28 mouse cellular contexts compared by ENCODE assay signal in the genomic region with DNA sequence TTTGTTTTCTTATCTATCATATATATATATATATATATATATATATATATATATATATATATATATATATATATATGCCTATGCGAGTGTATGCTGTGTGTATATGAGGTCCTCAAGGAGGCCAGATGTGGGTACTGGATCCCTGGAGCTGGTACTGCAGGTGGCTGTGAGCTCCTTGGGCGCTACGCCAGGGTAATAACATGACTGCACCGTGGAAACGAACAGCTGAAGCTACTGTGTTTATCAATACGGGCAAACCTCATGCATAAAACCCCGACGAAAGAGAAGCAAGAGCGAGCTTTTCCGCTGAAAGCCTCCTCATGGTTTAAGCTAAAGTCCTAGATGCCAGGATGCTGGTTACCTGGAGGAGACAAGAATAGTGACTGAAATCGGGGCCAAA. TPM values are rescaled to one million over a fixed set of nuclear protein-coding genes. Genes with fewer than 3 reads are reported as not detected.
DNase-seq lines count a peak whose midpoint lies in the region; ATAC-seq and TF ChIP-seq lines count a peak whose summit lies in the region.
"Had no signal": no experiment of that assay in that cellular context is flagged by ENCODE, and none has a peak within 500 bp of the region (broad histone marks: within the 10 kb centered on the region; RNA-seq: fewer than 3 reads in every experiment).

No protein-coding gene starts in this region.

- no peak overlapping the region for H3K4me3 ChIP-seq in midbrain, postnatal 0 days (ENCODE audit: low read depth, low read length)
- H3K4me3 ChIP-seq in midbrain, embryonic 15.5 days: no peak overlapping the region
- H3K4me3 ChIP-seq in hindbrain, embryonic 15.5 days: no peak overlapping the region
- H3K4me3 ChIP-seq: embryonic facial prominence, embryonic 12.5 days; heart, embryonic 12.5 days; limb, embryonic 10.5 days; limb, embryonic 15.5 days; liver, embryonic 13.5 days had no signal

- no peak for ATAC-seq in midbrain, postnatal 0 days (ENCODE audit: low FRiP score)
- no peak; the same call in 1 of the 2 replicates for ATAC-seq in midbrain, embryonic 15.5 days (replicated peaks)
- ATAC-seq in hindbrain, embryonic 15.5 days (ENCODE audit: low FRiP score, low read depth): no peak

- H3K9me3 ChIP-seq in midbrain, postnatal 0 days (ENCODE audit: low read length): no peaks in the 10 kb centered on the region
- no peaks in the 10 kb centered on the region for H3K9me3 ChIP-seq in midbrain, embryonic 15.5 days
- H3K9me3 ChIP-seq in hindbrain, embryonic 15.5 days: no peaks in the 10 kb centered on the region
- H3K9me3 ChIP-seq: embryonic facial prominence, embryonic 12.5 days; limb, embryonic 10.5 days; limb, embryonic 15.5 days; liver, embryonic 13.5 days had no signal

- no peak overlapping the region for H3K9ac ChIP-seq in midbrain, postnatal 0 days (replicated peaks; ENCODE audit: low read length, poor library complexity, severe bottlenecking)
- H3K9ac ChIP-seq in midbrain, embryonic 15.5 days: no peak overlapping the region
- no peak overlapping the region for H3K9ac ChIP-seq in hindbrain, embryonic 15.5 days
- H3K9ac ChIP-seq: embryonic facial prominence, embryonic 12.5 days; heart, embryonic 12.5 days; limb, embryonic 15.5 days; liver, embryonic 13.5 days had no signal

- no peaks in the 10 kb centered on the region for H3K4me1 ChIP-seq in midbrain, postnatal 0 days (ENCODE audit: insufficient read depth, low read length)
- H3K4me1 ChIP-seq in midbrain, embryonic 15.5 days: peaks cover 10% of the 10 kb centered on the region
- peaks cover 10% of the 10 kb centered on the region for H3K4me1 ChIP-seq in hindbrain, embryonic 15.5 days (replicated peaks)
- H3K4me1 ChIP-seq: embryonic facial prominence, embryonic 12.5 days; heart, embryonic 12.5 days; limb, embryonic 10.5 days; limb, embryonic 15.5 days had no signal

- no peak overlapping the region for H3K4me2 ChIP-seq in midbrain, postnatal 0 days (ENCODE audit: low read depth, low read length, poor library complexity, severe bottlenecking)
- no peak overlapping the region for H3K4me2 ChIP-seq in midbrain, embryonic 15.5 days
- 0 out of 2 replicates have a peak overlapping the region, but pooled peaks have one; percentile 33 for H3K4me2 ChIP-seq in hindbrain, embryonic 15.5 days
- H3K4me2 ChIP-seq: heart, embryonic 12.5 days; limb, embryonic 15.5 days; liver, embryonic 13.5 days had no signal

- no peaks in the 10 kb centered on the region for H3K36me3 ChIP-seq in midbrain, postnatal 0 days (ENCODE audit: insufficient read depth, low read length)
- no peaks in the 10 kb centered on the region for H3K36me3 ChIP-seq in midbrain, embryonic 15.5 days (replicated peaks)
- H3K36me3 ChIP-seq in hindbrain, embryonic 15.5 days: no peaks in the 10 kb centered on the region
- H3K36me3 ChIP-seq: embryonic facial prominence, embryonic 12.5 days; heart, embryonic 12.5 days; limb, embryonic 10.5 days; limb, embryonic 15.5 days; liver, embryonic 13.5 days had no signal

- H3K27ac ChIP-seq in midbrain, postnatal 0 days (ENCODE audit: low read depth, low read length): no peak overlapping the region
- H3K27ac ChIP-seq in midbrain, embryonic 15.5 days: no peak overlapping the region
- H3K27ac ChIP-seq in hindbrain, embryonic 15.5 days (replicated peaks): no peak overlapping the region; the same call in 1 of the 2 replicates
- H3K27ac ChIP-seq: embryonic facial prominence, embryonic 12.5 days; limb, embryonic 10.5 days; limb, embryonic 15.5 days; liver, embryonic 13.5 days; macrophage; stomach, postnatal 0 days had no signal

- 62% methylated on average over 11 of the region's 11 CpGs for WGBS in midbrain, postnatal 0 days
- 60% methylated on average over 11 of the region's 11 CpGs for WGBS in midbrain, embryonic 15.5 days
- 55% methylated on average over 11 of the region's 11 CpGs for WGBS in hindbrain, embryonic 15.5 days

- peak; percentile 40 for DNase-seq in heart, adult 11 months
- no peak for DNase-seq in heart, adult 8-10 months (ENCODE audit: low spot score)
- DNase-seq in midbrain, postnatal 0 days (ENCODE audit: low spot score): peak; percentile 27
- no peak for DNase-seq in embryo, embryonic 10.5 days (ENCODE audit: low spot score)
- DNase-seq in right cerebral cortex, adult 18-20 months: no peak
- DNase-seq: adrenal gland, postnatal 25 days; B cell, adult 2 months; cerebellum, adult 8-10 months; cerebellum, postnatal 36 days; gastrocnemius, postnatal 25 days; heart, adult 18-20 months; heart, postnatal 4 days; kidney, adult 2 months; kidney, postnatal 4 days; liver, embryonic 13.5 days; lung, adult 18-20 months; lung, postnatal 10 days; right cerebral cortex, postnatal 4 days; thymus, adult 18-20 months; thymus, postnatal 25 days had no signal

- no peaks in the 10 kb centered on the region for H3K27me3 ChIP-seq in midbrain, postnatal 0 days (ENCODE audit: insufficient read depth, low read length)
- H3K27me3 ChIP-seq in midbrain, embryonic 15.5 days (replicated peaks): no peaks in the 10 kb centered on the region
- no peaks in the 10 kb centered on the region for H3K27me3 ChIP-seq in hindbrain, embryonic 15.5 days
- H3K27me3 ChIP-seq: embryonic facial prominence, embryonic 12.5 days; heart, embryonic 12.5 days; limb, embryonic 15.5 days had no signal

- TF ChIP-seq CTCF in midbrain, postnatal 0 days (IDR thresholded peaks at IDR 0.05): no peak

RNA-seq across cellular contexts. Expression of a gene that starts 22.2 kb away (rescaled TPM):
- total RNA-seq in heart, adult 8-10 months (2022): 1 to 10 TPM; 1.1 to 3.0 (median 2.0) TPM
- total RNA-seq in midbrain, postnatal 0 days (2014; rRNA removed): 7.9 and 11.1 TPM in 2 replicates
- 5.2 and 6.9 TPM in 2 replicates for polyA plus RNA-seq in midbrain, postnatal 0 days (2015; fragmentation: Nextera tagmentation; extraction: Ambion mirVana)
- polyA plus RNA-seq in midbrain, embryonic 15.5 days (2015; fragmentation: Nextera tagmentation; extraction: Ambion mirVana): 2.7 and 3.7 TPM in 2 replicates
- 2.5 and 3.2 TPM in 2 replicates for polyA plus RNA-seq in hindbrain, embryonic 15.5 days (2015; fragmentation: Nextera tagmentation; extraction: Ambion mirVana)
- polyA plus RNA-seq: macrophage had no signal

Comparison
In these comparisons a context has a peak if more than half of its experiments do, and no peak if none do; other contexts are left out.
1. DNase-seq: peak in heart, adult 11 months (single experiment) and midbrain, postnatal 0 days (single experiment); none in heart, adult 8-10 months (single experiment), embryo, embryonic 10.5 days (single experiment) and right cerebral cortex, adult 18-20 months (single experiment).